Mouse (Mus musculus): ENCODE data around the gene Prop1. TPM values are rescaled to one million over a fixed set of nuclear protein-coding genes. Genes with fewer than 3 reads are reported as not detected.

The Prop1 gene
- total and polyA plus RNA-seq, 2 experiments: not detected

GRCm38 (mm10) chr11:50931451-50931866 lies 22.1 kb downstream of the Prop1 start, which contains the start of gene Zfp354b:
Gene Zfp354b (minus strand): TSS chr11:50931633.
- H3K79me2 ChIP-seq (ENCODE audit: control insufficient read depth, insufficient read depth, low read length): no peaks in the 10 kb centered on the region
- H3K4me1 ChIP-seq (ENCODE audit: control insufficient read depth, insufficient read depth, low read length): no peaks in the 10 kb centered on the region
- peak; percentile 63; the same call in 1 of the 2 replicates for TF ChIP-seq POLR2A (IDR thresholded peaks at IDR 0.05; ENCODE audit: extremely low read depth, insufficient read depth, low read length)
- no peak for TF ChIP-seq CTCF (IDR thresholded peaks at IDR 0.05; ENCODE audit: low read depth, low read length)
- peak; percentile 84 for DNase-seq (ENCODE audit: extremely low read depth, low read depth, low spot score)
- no peaks in the 10 kb centered on the region for H3K27me3 ChIP-seq (ENCODE audit: control insufficient read depth, insufficient read depth, low read length)
- WGBS: under 1% methylated on average over 18 of the region's 18 CpGs
- H3K36me3 ChIP-seq (ENCODE audit: control insufficient read depth, insufficient read depth, low read length): 0 out of 2 replicates have a peak, but pooled peaks cover under 1% of the 10 kb centered on the region
- H3K27ac ChIP-seq (replicated peaks; ENCODE audit: insufficient read depth, low read depth, low read length): peak within 1 kb of the TSS; percentile 80
- peak within 1 kb of the TSS; percentile 84 for H3K9ac ChIP-seq (ENCODE audit: low read depth, low read length)
- H3K4me3 ChIP-seq (ENCODE audit: insufficient read depth, low read depth, low read length): peak within 1 kb of the TSS; percentile 75

- Histone ChIP-seq H3K4me3 (ENCODE audit: insufficient read depth, low read depth, low read length) (peak overlapping the region; percentile 75), H3K4me1 (ENCODE audit: control insufficient read depth, insufficient read depth, low read length) (no peaks in the 10 kb centered on the region), H3K27me3 (ENCODE audit: control insufficient read depth, insufficient read depth, low read length) (no peaks in the 10 kb centered on the region), H3K36me3 (ENCODE audit: control insufficient read depth, insufficient read depth, low read length) (0 out of 2 replicates have a peak, but pooled peaks cover 3% of the 10 kb centered on the region), H3K27ac (replicated peaks; ENCODE audit: insufficient read depth, low read depth, low read length) (peak overlapping the region; percentile 80), H3K79me2 (ENCODE audit: control insufficient read depth, insufficient read depth, low read length) (no peaks in the 10 kb centered on the region), H3K9ac (ENCODE audit: low read depth, low read length) (peak overlapping the region; percentile 84)
- peak; percentile 76 for DNase-seq (ENCODE audit: extremely low read depth, low read depth, low spot score)
- no peak for TF ChIP-seq CTCF (IDR thresholded peaks at IDR 0.05; ENCODE audit: low read depth, low read length)
- TF ChIP-seq POLR2A (IDR thresholded peaks at IDR 0.05; ENCODE audit: extremely low read depth, insufficient read depth, low read length): no peak
- WGBS: under 1% methylated on average over 16 of the region's 16 CpGs
These were observed 22.5 kb downstream of the Prop1 start for GRCm38 (mm10) chr11:50931021-50931420.

- peak overlapping the region; percentile 80; the same call in 1 of the 2 replicates for H3K27ac ChIP-seq (replicated peaks; ENCODE audit: insufficient read depth, low read depth, low read length)
- H3K4me1 ChIP-seq (ENCODE audit: control insufficient read depth, insufficient read depth, low read length): no peaks in the 10 kb centered on the region
- peak overlapping the region; percentile 75 for H3K4me3 ChIP-seq (ENCODE audit: insufficient read depth, low read depth, low read length)
- no peaks in the 10 kb centered on the region for H3K79me2 ChIP-seq (ENCODE audit: control insufficient read depth, insufficient read depth, low read length)
- WGBS: 23% methylated on average over 14 of the region's 14 CpGs
- DNase-seq (ENCODE audit: extremely low read depth, low read depth, low spot score): peak; percentile 28
- TF ChIP-seq CTCF (IDR thresholded peaks at IDR 0.05; ENCODE audit: low read depth, low read length) (no peak), POLR2A (IDR thresholded peaks at IDR 0.05; ENCODE audit: extremely low read depth, insufficient read depth, low read length) (no peak)
- peak overlapping the region; percentile 84 for H3K9ac ChIP-seq (ENCODE audit: low read depth, low read length)
- H3K27me3 ChIP-seq (ENCODE audit: control insufficient read depth, insufficient read depth, low read length): no peaks in the 10 kb centered on the region
- 0 out of 2 replicates have a peak, but pooled peaks cover 3% of the 10 kb centered on the region for H3K36me3 ChIP-seq (ENCODE audit: control insufficient read depth, insufficient read depth, low read length)
These were observed 23.0 kb downstream of the Prop1 start for GRCm38 (mm10) chr11:50930469-50931014.

GRCm38 (mm10) chr11:50915671-50916320 lies 37.8 kb downstream of the Prop1 start, which contains the start of gene Zfp2:
Gene Zfp2 (minus strand): TSS chr11:50916165.
- DNase-seq (ENCODE audit: extremely low read depth, low read depth, low spot score): peak; percentile 80
- peak; percentile 73 for TF ChIP-seq CTCF (IDR thresholded peaks at IDR 0.05; ENCODE audit: low read depth, low read length)
- TF ChIP-seq POLR2A (IDR thresholded peaks at IDR 0.05; ENCODE audit: extremely low read depth, insufficient read depth, low read length): 0 out of 2 replicates have a peak, but pooled peaks have one; percentile 29
- peaks cover 2% of the 10 kb centered on the region for H3K4me1 ChIP-seq (ENCODE audit: control insufficient read depth, insufficient read depth, low read length)
- H3K79me2 ChIP-seq (ENCODE audit: control insufficient read depth, insufficient read depth, low read length): peaks cover 5% of the 10 kb centered on the region; the same call in 1 of the 2 replicates
- H3K27me3 ChIP-seq (ENCODE audit: control insufficient read depth, insufficient read depth, low read length): no peaks in the 10 kb centered on the region
- peak within 1 kb of the TSS; percentile 59 for H3K27ac ChIP-seq (replicated peaks; ENCODE audit: insufficient read depth, low read depth, low read length)
- WGBS: under 1% methylated on average over 47 of the region's 47 CpGs
- H3K9ac ChIP-seq (ENCODE audit: low read depth, low read length): peak within 1 kb of the TSS; percentile 82
- H3K36me3 ChIP-seq (ENCODE audit: control insufficient read depth, insufficient read depth, low read length): peaks cover 9% of the 10 kb centered on the region
- peak within 1 kb of the TSS; percentile 85 for H3K4me3 ChIP-seq (ENCODE audit: insufficient read depth, low read depth, low read length)

GRCm38 (mm10) chr11:50914461-50914860 lies 39.1 kb downstream of the Prop1 start:
- peaks cover 2% of the 10 kb centered on the region for H3K4me1 ChIP-seq (ENCODE audit: control insufficient read depth, insufficient read depth, low read length)
- WGBS: 95% methylated on average over 3 of the region's 3 CpGs
- H3K9ac ChIP-seq (ENCODE audit: low read depth, low read length): no peak overlapping the region
- H3K36me3 ChIP-seq (ENCODE audit: control insufficient read depth, insufficient read depth, low read length): peaks cover 21% of the 10 kb centered on the region
- TF ChIP-seq POLR2A (IDR thresholded peaks at IDR 0.05; ENCODE audit: extremely low read depth, insufficient read depth, low read length) (no peak), CTCF (IDR thresholded peaks at IDR 0.05; ENCODE audit: low read depth, low read length) (no peak)
- DNase-seq (ENCODE audit: extremely low read depth, low read depth, low spot score): no peak
- H3K4me3 ChIP-seq (ENCODE audit: insufficient read depth, low read depth, low read length): no peak overlapping the region
- no peaks in the 10 kb centered on the region for H3K27me3 ChIP-seq (ENCODE audit: control insufficient read depth, insufficient read depth, low read length)
- H3K79me2 ChIP-seq (ENCODE audit: control insufficient read depth, insufficient read depth, low read length): peaks cover 5% of the 10 kb centered on the region; the same call in 1 of the 2 replicates
- no peak overlapping the region for H3K27ac ChIP-seq (replicated peaks; ENCODE audit: insufficient read depth, low read depth, low read length)
